Mouse (Mus musculus): ENCODE measurements around the gene Arl8b. TPM values are rescaled to one million over a fixed set of nuclear protein-coding genes. Genes with fewer than 3 reads are reported as not detected.

The Arl8b gene
- total RNA-seq, 2 experiments from 2014 or later, result 112 to 122 TPM

Other genes with a start within 250 kb of the Arl8b start
- gene Bhlhe40, start 122.5 kb upstream of the Arl8b start, total RNA-seq (2021), result 10 to 100 TPM; 33.1 to 35.4 TPM
- gene Edem1, start 45.5 kb downstream of the Arl8b start, total RNA-seq (2021), result 10 to 100 TPM; 40.0 to 48.9 TPM

Data from left cerebral cortex, postnatal 4 days (tissue).